Mouse (Mus musculus) spleen, embryonic (tissue): ENCODE data around the gene Ptges3.
"Not testable (repeated sequence)": the region's sequence is repeated elsewhere in the genome, so short reads cannot be mapped to it uniquely, and the experiment has no call there.

Experiments used
- CTCF ChIA-PET: fragments of 350-600 bp; sonication (Branson Sonifier 250); formaldehyde crosslinking; loops from one replicate; lab custom pipeline; 2022; lab: Charles Lee

Gene Ptges3

GRCm38 (mm10) chr10:128058184-128058583 lies 570 bp upstream of the Ptges3 start:
- CTCF ChIA-PET, result no interaction called here

GRCm38 (mm10) chr10:128059207-128059981 lies 640 bp downstream of the Ptges3 start:
- CTCF ChIA-PET, result no interaction called here

- CTCF ChIA-PET, result interaction anchor here (0.6 to 0.7 kb wide), 2 partner anchors 55 to 705 kb away, joined by 3 to 5 read pairs; no protein-coding TSS in a partner anchor
These were observed 2.4 kb downstream of the Ptges3 start for GRCm38 (mm10) chr10:128061109-128061508.

GRCm38 (mm10) chr10:128062221-128062989 lies 3.7 kb downstream of the Ptges3 start:
- CTCF ChIA-PET, result interaction anchor here (0.5 to 0.7 kb wide), 2 partner anchors 379 to 491 kb away, joined by 6 to 12 read pairs; no protein-coding TSS in a partner anchor

GRCm38 (mm10) chr10:128066072-128066471 lies 7.3 kb downstream of the Ptges3 start:
- CTCF ChIA-PET, result no interaction called here

GRCm38 (mm10) chr10:128069201-128069600 lies 10.4 kb downstream of the Ptges3 start:
- CTCF ChIA-PET, result no interaction called here

GRCm38 (mm10) chr10:128070432-128070831 lies 11.7 kb downstream of the Ptges3 start:
- CTCF ChIA-PET, result not testable (repeated sequence)

GRCm38 (mm10) chr10:128078269-128078668 lies 19.5 kb downstream of the Ptges3 start:
- CTCF ChIA-PET, result interaction anchor here (1.1 kb wide), 1 partner anchor 9 kb away, joined by 3 read pairs; no protein-coding TSS in a partner anchor

GRCm38 (mm10) chr10:128080496-128080895 lies 21.7 kb downstream of the Ptges3 start:
- CTCF ChIA-PET, result no interaction called here

GRCm38 (mm10) chr10:128081807-128082476 lies 23.2 kb downstream of the Ptges3 start:
- CTCF ChIA-PET, result no interaction called here

GRCm38 (mm10) chr10:128082477-128082808 lies 23.7 kb downstream of the Ptges3 start:
- CTCF ChIA-PET, result interaction anchor here (1.0 kb wide), 1 partner anchor 15 kb away, joined by 3 read pairs; no protein-coding TSS in a partner anchor

GRCm38 (mm10) chr10:128082880-128083421 lies 24.2 kb downstream of the Ptges3 start, which contains the start of gene Atp5b:
Atp5b (plus strand) TSS chr10:128083273.
- CTCF ChIA-PET, result interaction anchor here (1.0 kb wide), 1 partner anchor 14 kb away, joined by 3 read pairs; no protein-coding TSS in a partner anchor

- CTCF ChIA-PET, result interaction anchor here (0.6 to 1.0 kb wide), 3 partner anchors 14 to 624 kb away, joined by 3 to 6 read pairs (median 3); no protein-coding TSS in a partner anchor
These were observed 24.9 kb downstream of the Ptges3 start for GRCm38 (mm10) chr10:128083688-128084087.

GRCm38 (mm10) chr10:128084160-128084559 lies 25.4 kb downstream of the Ptges3 start:
- CTCF ChIA-PET, result interaction anchor here (0.6 kb wide), 1 partner anchor 623 kb away, joined by 6 read pairs; no protein-coding TSS in a partner anchor

- CTCF ChIA-PET, result interaction anchor here (1.5 kb wide), 1 partner anchor 9 kb away, joined by 3 read pairs; no protein-coding TSS in a partner anchor
These were observed 27.6 kb downstream of the Ptges3 start for GRCm38 (mm10) chr10:128086391-128086790.

GRCm38 (mm10) chr10:128087216-128087615 lies 28.5 kb downstream of the Ptges3 start:
- CTCF ChIA-PET, result interaction anchor here (1.5 kb wide), 1 partner anchor 10 kb away, joined by 3 read pairs; no protein-coding TSS in a partner anchor

- CTCF ChIA-PET, result no interaction called here
These were observed 29.4 kb downstream of the Ptges3 start for GRCm38 (mm10) chr10:128088181-128088580.

GRCm38 (mm10) chr10:128089842-128090241 lies 31.1 kb downstream of the Ptges3 start:
- CTCF ChIA-PET, result interaction anchor here (0.6 kb wide), 1 partner anchor 87 kb away, joined by 12 read pairs; no protein-coding TSS in a partner anchor

- CTCF ChIA-PET, result interaction anchor here (0.7 to 1.0 kb wide), 2 partner anchors 18 to 979 kb away, joined by 4 to 9 read pairs; no protein-coding TSS in a partner anchor
These were observed 32.2 kb downstream of the Ptges3 start for GRCm38 (mm10) chr10:128090651-128091563.
